Mouse (Mus musculus) neural tube, embryonic 14.5 days (tissue): ENCODE results near the gene Hoxc10. TPM values are rescaled to one million over a fixed set of nuclear protein-coding genes. Genes with fewer than 3 reads are reported as not detected.

Source experiments
- ATAC-seq: fragments of 200-750 bp; cut with Nextera tagmentation; 2 replicates; pipeline ENCODE4 v1.8.0; 2017; ENCODE audit warnings: low read depth, mild to moderate bottlenecking, moderate TSS enrichment, moderate library complexity
- H3K27ac ChIP-seq: fragments of 300-500 bp; sonication (generic); 2 replicates; pipeline ENCODE4 v1.5.1; 2014; ENCODE audit warnings: low read depth, mild to moderate bottlenecking, control low read depth, low read length, moderate library complexity, mixed read lengths
- H3K27me3 ChIP-seq: fragments of 300-500 bp; sonication (generic); 2 replicates; pipeline ENCODE4 v1.6.1; 2014; ENCODE audit warnings: low read length; ENCODE audit not compliant: control insufficient read depth, insufficient read depth
- H3K36me3 ChIP-seq: fragments of 300-500 bp; sonication (generic); 2 replicates; pipeline ENCODE4 v1.6.1; 2014; ENCODE audit warnings: low read length, mixed read lengths; ENCODE audit not compliant: control insufficient read depth, insufficient read depth
- H3K4me1 ChIP-seq: fragments of 300-500 bp; sonication (generic); 2 replicates; pipeline ENCODE4 v1.6.1; 2014; ENCODE audit warnings: low read length; ENCODE audit not compliant: control insufficient read depth, insufficient read depth
- H3K4me2 ChIP-seq: fragments of 300-500 bp; sonication (generic); 2 replicates; pipeline ENCODE4 v1.6.1; 2014; ENCODE audit warnings: mild to moderate bottlenecking, low read depth, low read length, control low read depth
- H3K4me3 ChIP-seq: fragments of 300-500 bp; sonication (generic); 2 replicates; pipeline ENCODE4 v1.5.1; 2014; ENCODE audit warnings: low read depth, low read length, control low read depth, mixed read lengths
- H3K9ac ChIP-seq: fragments of 300-500 bp; sonication (generic); replicated peaks from 2 replicates; pipeline ENCODE4 v1.6.1; 2014; ENCODE audit warnings: low read depth, mild to moderate bottlenecking, control low read depth, low read length, mixed read lengths
- H3K9me3 ChIP-seq: fragments of 300-500 bp; sonication (generic); 2 replicates; pipeline ENCODE4 v1.6.1; 2016; ENCODE audit warnings: low read length; ENCODE audit not compliant: control insufficient read depth
- WGBS: fragments of 180-500 bp; shearing (Covaris S2); extraction: QIAGEN DNeasy Blood & Tissue Kit; methylation state at CpG from one replicate; pipeline ENCODE4 v1.1.7; 2014; 5-methylcytosine and 5-hydroxymethylcytosine counted together
- polyA plus RNA-seq: library from polyadenylated mRNA; unstranded; fragments of >200 nt; fragmentation: Nextera tagmentation; extraction: Ambion mirVana; gene quantifications from 2 replicates; pipeline ENCODE4 v1.2.1, GENCODE M21; 2014

The Hoxc10 gene
- polyA plus RNA-seq, 1 experiment from 2014 or later = 94.7 TPM

DNA sequence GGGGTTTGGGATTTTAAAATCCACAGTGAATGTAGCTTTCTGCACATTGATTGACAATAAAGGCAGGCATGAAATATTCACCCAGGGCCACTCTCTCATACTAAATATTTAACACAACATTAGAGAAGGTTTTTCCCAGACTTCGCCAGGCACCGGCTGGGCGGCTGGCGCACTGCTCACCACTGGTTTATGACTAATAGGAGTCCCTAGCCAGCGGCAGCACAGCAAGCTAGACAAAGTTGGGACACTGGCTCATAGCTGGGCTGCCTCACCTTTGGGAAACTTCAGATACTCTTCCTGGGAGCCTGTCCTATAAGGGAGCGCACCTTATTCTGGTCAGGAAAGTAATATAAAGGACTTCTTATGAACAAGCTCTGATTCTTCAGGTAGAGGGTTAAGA, 13.0 kb upstream of the Hoxc10 start:
- WGBS = under 1% methylated on average over 6 of the region's 6 CpGs
- H3K9me3 ChIP-seq = no peaks in the 10 kb centered on the region
- H3K4me2 ChIP-seq = peak overlapping the region; percentile 46; the same call in 1 of the 2 replicates
- no peak for ATAC-seq
- peak overlapping the region; percentile 35; the same call in 1 of the 2 replicates for H3K4me3 ChIP-seq
- peak overlapping the region; percentile 69; the same call in 1 of the 2 replicates for H3K9ac ChIP-seq
- H3K27ac ChIP-seq = no peak overlapping the region
- no peaks in the 10 kb centered on the region for H3K36me3 ChIP-seq
- peaks cover 38% of the 10 kb centered on the region for H3K27me3 ChIP-seq
- no peaks in the 10 kb centered on the region for H3K4me1 ChIP-seq

DNA sequence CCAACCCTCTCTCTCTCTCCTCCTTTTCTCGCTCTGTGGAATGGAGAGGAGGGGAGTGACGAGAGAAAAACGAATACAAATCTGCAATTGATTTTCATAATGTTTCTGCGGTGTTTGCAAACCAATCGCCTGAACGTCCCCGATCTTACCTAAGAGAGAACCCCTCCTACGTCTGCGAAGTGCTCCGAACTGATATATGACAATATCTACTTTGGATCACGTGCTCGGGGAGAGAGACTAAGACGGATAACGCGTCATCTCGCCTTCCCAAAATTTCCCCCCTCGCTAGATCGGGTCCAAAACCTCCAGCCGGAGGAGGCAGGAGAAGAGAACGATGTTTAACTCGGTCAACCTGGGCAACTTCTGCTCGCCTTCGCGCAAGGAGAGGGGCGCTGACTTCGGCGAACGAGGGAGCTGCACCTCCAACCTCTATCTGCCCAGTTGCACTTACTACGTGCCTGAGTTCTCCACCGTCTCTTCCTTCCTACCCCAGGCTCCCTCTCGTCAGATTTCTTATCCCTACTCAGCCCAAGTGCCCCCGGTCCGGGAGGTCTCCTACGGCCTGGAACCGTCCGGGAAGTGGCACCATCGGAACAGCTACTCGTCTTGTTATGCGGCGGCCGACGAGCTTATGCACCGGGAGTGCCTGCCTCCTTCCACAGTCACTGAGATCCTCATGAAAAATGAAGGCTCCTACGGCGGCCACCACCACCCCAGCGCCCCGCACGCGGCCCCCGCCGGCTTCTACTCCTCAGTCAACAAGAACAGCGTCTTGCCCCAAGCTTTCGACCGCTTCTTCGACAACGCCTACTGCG, 12.2 kb upstream of the Hoxc10 start, which contains the start of gene Hoxc11:
Hoxc11 (plus strand) TSS at position 236 of the 815 bp plus-strand sequence.
- WGBS = under 1% methylated on average over 57 of the region's 57 CpGs
- Histone ChIP-seq H3K4me3 (peak within 1 kb of the TSS; percentile 35), H3K27ac (peak within 1 kb of the TSS; percentile 84), H3K9ac (peak within 1 kb of the TSS; percentile 69), H3K4me2 (peak within 1 kb of the TSS; percentile 46; the same call in 1 of the 2 replicates), H3K4me1 (no peaks in the 10 kb centered on the region), H3K27me3 (peaks cover 33% of the 10 kb centered on the region), H3K9me3 (no peaks in the 10 kb centered on the region), H3K36me3 (no peaks in the 10 kb centered on the region)
- peak; percentile 35 for ATAC-seq

DNA sequence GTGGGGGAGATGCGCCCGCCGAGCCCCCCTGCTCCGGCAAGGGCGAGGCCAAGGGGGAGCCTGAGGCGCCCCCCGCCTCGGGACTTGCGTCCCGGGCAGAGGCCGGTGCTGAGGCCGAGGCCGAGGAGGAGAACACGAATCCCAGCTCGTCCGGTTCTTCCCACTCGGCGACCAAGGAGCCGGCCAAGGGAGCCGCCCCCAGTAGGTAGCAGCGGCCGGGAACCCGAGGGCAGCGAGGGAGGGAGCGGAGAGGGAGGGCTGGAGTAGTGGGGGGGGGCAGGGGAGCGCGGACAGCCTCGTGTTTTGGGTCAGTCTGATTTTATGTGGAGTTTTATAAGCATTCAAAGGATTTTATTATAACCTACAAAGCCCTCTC, 11.6 kb upstream of the Hoxc10 start:
- Histone ChIP-seq H3K27ac (peak overlapping the region; percentile 84), H3K4me3 (peak overlapping the region; percentile 35), H3K4me2 (peak overlapping the region; percentile 46; the same call in 1 of the 2 replicates)

DNA sequence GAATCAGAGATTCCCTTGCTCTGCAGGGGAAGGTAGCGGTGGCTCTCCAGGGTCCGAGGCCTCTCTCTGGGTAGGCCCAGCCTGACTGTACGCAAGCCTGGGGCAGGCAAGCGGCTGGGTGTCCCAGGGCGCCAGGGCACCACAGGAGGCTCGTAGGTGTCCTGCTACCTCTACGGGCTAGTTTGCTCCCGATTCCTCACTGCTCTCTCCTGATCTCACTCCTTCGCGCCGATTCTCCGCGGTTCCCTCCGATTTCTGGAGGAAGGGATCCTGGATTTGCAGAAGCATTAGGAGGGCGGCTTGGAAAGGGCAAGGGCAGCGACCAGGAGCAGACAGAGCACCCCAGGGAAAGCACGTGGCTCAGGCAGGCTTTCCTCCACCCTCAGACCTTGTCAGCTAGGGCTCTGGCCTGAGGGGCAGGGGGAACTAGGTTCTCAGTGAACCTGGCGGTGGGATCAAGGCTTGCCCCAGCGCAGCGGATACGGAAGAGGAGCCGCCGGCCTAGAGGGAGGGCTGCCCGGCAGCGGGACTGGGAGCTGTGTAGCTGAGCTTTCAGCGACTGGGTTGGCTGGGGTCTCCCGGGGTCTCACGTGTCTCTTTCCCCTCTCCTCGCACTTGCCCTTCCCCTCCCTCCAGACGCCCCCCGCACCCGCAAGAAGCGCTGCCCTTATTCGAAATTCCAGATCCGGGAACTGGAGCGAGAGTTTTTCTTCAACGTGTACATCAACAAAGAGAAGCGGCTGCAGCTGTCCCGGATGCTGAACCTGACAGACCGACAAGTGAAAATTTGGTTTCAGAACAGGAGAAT, 10.6 kb upstream of the Hoxc10 start:
- peaks cover 37% of the 10 kb centered on the region for H3K27me3 ChIP-seq
- H3K36me3 ChIP-seq = no peaks in the 10 kb centered on the region
- peak overlapping the region; percentile 69 for H3K9ac ChIP-seq
- ATAC-seq = no peak
- H3K9me3 ChIP-seq = no peaks in the 10 kb centered on the region
- WGBS = 2% methylated on average over 40 of the region's 40 CpGs
- H3K27ac ChIP-seq = peak overlapping the region; percentile 76
- peak overlapping the region; percentile 46 for H3K4me2 ChIP-seq
- no peaks in the 10 kb centered on the region for H3K4me1 ChIP-seq
- peak overlapping the region; percentile 35 for H3K4me3 ChIP-seq

More for the DNA sequence above, 11.6 kb upstream of the Hoxc10 start:
- Histone ChIP-seq H3K9ac (peak overlapping the region; percentile 69), H3K27me3 (peaks cover 33% of the 10 kb centered on the region), H3K36me3 (no peaks in the 10 kb centered on the region), H3K9me3 (no peaks in the 10 kb centered on the region), H3K4me1 (no peaks in the 10 kb centered on the region)
- WGBS = 0% methylated on average over 27 of the region's 28 CpGs
- no peak; the same call in 1 of the 2 replicates for ATAC-seq

DNA sequence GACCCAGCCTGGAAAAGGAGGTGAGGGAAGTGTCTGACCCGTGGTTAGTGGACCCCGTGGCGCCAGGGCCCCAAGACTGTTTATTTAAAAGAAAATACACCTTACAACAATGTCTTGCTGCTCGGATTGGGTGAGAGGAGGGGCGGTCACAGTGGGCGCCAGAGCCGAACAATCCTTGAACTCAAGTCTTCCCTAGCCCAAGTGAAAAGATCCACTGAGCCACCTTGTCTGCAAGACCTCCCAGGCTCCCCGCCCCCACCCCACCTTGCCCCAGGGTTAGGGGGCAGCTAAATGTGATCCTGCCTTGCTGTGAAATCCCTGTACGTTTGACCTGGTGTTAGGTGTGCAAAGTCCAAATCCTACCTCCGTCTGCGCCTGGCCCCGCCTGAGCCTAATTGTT, 9.7 kb upstream of the Hoxc10 start:
- peaks cover 37% of the 10 kb centered on the region for H3K27me3 ChIP-seq
- peak overlapping the region; percentile 46 for H3K4me2 ChIP-seq
- H3K9me3 ChIP-seq = no peaks in the 10 kb centered on the region
- H3K4me1 ChIP-seq = no peaks in the 10 kb centered on the region
- WGBS = 5% methylated on average over 12 of the region's 12 CpGs
- ATAC-seq = no peak
- H3K9ac ChIP-seq = peak overlapping the region; percentile 69; the same call in 1 of the 2 replicates
- peak overlapping the region; percentile 76 for H3K27ac ChIP-seq
- peak overlapping the region; percentile 35 for H3K4me3 ChIP-seq
- no peaks in the 10 kb centered on the region for H3K36me3 ChIP-seq

DNA sequence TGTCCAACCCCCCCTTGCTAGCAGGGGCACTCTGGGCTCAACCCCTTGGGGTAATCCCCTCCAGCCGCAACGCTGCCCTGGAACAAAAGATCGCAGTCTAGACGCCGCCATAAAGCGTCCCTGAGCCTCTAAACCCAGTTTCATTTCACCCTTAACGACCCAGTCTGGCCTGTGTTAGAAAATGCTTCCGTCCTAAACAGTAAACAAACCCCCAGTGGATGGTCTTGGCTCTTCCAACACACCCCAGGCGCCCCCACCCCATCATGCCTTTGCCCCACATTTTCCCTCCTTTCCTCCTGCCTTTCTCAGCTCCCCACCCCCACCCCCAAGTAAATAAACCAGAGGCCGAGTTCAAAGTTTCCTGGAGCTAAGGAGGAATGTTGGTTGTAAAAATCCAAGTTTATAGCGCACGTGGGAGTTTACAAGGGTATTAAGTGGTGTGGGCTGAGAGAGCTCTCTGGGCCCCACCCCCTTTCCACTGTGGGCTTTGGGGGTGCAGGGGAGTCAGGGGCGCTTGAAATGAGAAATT, 6.9 kb upstream of the Hoxc10 start:
- Histone ChIP-seq H3K27ac (peak overlapping the region; percentile 44; the same call in 1 of the 2 replicates), H3K9ac (peak overlapping the region; percentile 34; the same call in 1 of the 2 replicates), H3K4me2 (peak overlapping the region; percentile 43), H3K36me3 (no peaks in the 10 kb centered on the region), H3K27me3 (peaks cover 26% of the 10 kb centered on the region), H3K4me1 (no peaks in the 10 kb centered on the region), H3K9me3 (no peaks in the 10 kb centered on the region), H3K4me3 (no peak overlapping the region; the same call in 1 of the 2 replicates)
- ATAC-seq = peak; percentile 35; the same call in 1 of the 2 replicates
- WGBS = 1% methylated on average over 13 of the region's 13 CpGs

DNA sequence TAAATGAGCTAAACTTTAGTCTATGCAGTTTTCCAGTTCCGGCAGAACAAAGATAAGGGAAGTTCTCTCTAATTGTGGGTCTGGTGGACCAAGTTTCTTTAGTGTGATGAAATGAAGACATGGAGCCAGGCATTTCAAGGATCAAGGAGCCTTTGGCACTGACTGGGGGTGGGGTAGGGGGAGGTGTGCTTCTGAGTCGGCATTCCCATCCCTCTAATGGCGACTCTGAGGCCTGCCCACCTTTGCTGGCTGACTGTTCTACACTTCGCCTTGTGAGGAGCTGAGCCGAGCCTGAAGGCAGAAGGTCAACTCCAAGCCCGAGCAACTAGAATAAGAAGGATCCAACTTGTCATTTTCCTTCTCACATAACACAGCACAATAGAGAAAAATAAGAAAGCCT, 4.9 kb upstream of the Hoxc10 start:
- H3K4me3 ChIP-seq = no peak overlapping the region

DNA sequence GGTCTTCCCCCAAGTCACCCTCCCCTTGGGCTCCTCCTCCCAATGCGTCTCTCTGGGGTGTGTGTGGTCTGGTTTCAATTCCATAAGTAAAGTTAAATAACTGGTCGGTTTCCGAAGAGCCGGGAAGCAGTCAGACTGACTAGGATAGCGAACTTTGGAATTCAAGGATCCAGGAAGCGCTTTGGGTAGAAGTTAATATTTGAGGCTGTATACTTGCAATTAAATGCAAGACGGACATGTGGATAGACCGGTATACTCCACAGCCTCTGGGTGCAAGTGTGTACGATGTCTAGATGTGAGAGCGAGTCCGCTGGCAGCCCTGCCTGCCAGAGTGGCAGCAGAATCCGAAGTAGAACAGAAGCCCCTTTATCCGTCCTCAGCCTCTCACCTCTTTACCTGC, 4.1 kb upstream of the Hoxc10 start:
- H3K4me3 ChIP-seq = peak overlapping the region; percentile 87
- WGBS = 3% methylated on average over 13 of the region's 13 CpGs
- no peak for ATAC-seq
- H3K4me2 ChIP-seq = peak overlapping the region; percentile 94
- H3K4me1 ChIP-seq = no peaks in the 10 kb centered on the region
- H3K36me3 ChIP-seq = no peaks in the 10 kb centered on the region
- H3K9ac ChIP-seq = peak overlapping the region; percentile 12; the same call in 1 of the 2 replicates
- H3K9me3 ChIP-seq = no peaks in the 10 kb centered on the region
- H3K27me3 ChIP-seq = peaks cover 30% of the 10 kb centered on the region
- 0 out of 2 replicates have a peak overlapping the region, but pooled peaks have one; percentile 4 for H3K27ac ChIP-seq

More for the DNA sequence above, 4.9 kb upstream of the Hoxc10 start:
- Histone ChIP-seq H3K27me3 (peaks cover 35% of the 10 kb centered on the region), H3K36me3 (no peaks in the 10 kb centered on the region), H3K9ac (no peak overlapping the region; the same call in 1 of the 2 replicates), H3K4me1 (no peaks in the 10 kb centered on the region), H3K27ac (peak overlapping the region; percentile 57), H3K9me3 (no peaks in the 10 kb centered on the region), H3K4me2 (peak overlapping the region; percentile 35)
- no peak for ATAC-seq
- WGBS = 3% methylated on average over 6 of the region's 6 CpGs
